Mouse (Mus musculus) mouse embryonic stem cell (cell line): Measurements from ENCODE around the gene Olfr1458.

Experiments
- in situ Hi-C, 2 experiments: fragments of 300-500 bp; cut with MboI; formaldehyde crosslinking; loops; 1 replicate in 1 of 2; 3 replicates in 1 of 2; pipeline ENCODE4 v1.14.3; 2019 to 2020; ENCODE audit warnings: low sequenced_read_pairs in 2 of 2, low pct_unique_long_range_greater_than_20kb in 1 of 2, mixed read lengths in 1 of 2; ENCODE audit not compliant: unreplicated experiment in 1 of 2

Olfr1458 gene

DNA sequence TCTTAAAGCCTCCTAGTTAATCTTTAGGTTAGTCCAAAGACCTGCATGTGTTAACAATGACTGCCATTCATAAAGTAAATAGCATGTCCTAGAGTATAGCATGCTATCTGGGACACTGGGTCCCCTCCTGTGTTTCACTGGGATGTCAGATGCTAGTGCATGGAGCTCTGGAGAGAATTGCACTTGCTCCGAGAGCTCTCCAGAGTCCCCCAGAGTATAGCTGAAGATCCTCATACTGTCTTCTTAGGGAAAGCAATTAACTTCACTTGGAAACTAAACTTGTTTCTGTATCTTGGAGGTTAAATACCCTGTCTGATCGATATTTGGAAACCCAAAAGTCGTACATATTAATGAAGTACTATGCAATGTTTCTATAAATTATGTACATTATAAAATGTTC, at the start of gene Olfr1458:
Gene Olfr1458 (minus strand): TSS at position 101 of the 400 bp plus-strand sequence.
- in situ Hi-C loops: no loop called here

DNA sequence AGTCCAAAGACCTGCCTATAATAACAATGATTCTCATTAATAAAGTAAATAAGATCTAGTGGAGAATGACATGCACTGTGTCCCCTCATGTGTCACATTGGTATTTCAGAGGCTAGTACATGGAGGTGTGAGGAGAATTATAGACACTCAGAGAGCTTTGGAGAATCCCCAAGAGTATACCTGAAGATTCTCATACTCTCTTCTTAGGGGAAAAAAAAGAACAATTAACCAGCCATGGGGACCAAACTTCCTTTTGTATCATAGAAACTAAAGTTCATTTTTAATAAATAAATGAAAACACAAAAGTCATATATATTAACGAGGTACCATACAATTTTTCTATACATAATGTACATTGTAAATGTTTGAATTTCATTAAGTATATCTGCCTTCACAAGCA, 42.9 kb upstream of the Olfr1458 start, which contains the start of gene Olfr1459:
Gene Olfr1459 (minus strand): TSS at position 101 of the 400 bp plus-strand sequence.
- in situ Hi-C loops: no loop called here

- in situ Hi-C loops: no loop called here
Observed at GRCm38 (mm10) chr19:13097791-13098190, 8.8 kb downstream of the Olfr1458 start, which contains the start of gene Olfr1457. Gene Olfr1457, minus strand, starts transcription at chr19:13097891.

DNA sequence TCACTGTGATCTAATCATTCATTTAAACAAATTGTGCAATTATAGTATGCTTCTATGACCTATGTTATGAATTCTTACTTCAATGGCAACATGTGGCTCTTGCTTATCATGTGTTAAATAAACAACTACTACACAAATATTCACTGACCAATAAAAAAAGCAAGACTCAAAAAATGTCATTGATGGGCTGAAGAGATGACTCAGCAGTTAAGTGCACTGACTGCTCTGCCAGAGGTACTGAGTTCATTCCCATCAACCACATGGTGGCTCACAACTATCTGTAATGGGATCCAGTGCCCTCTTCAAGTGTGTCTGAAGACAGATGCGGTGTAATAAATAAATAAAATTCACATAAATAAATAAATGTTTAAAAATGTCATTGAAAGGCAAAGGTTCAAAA, 12.7 kb downstream of the Olfr1458 start:
- in situ Hi-C loops: no loop called here

DNA sequence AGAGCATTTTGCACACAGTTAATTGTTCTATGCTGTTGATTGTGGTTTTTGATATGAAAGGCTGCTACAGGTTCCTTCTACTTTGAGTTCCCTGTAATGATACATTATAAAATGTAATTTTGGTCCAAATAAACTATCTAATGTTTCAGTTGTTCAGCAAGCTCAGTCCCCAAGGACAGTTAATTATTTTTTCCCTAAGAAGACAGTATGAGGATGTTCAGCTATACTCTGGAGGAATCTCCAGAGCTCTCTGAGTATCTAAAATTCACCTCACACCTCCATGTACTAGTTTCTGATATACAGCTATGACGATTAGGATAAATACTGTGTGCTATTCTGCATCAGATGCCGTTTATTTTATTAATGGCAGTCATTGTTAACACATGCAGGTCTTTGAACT, 46.3 kb downstream of the Olfr1458 start, which contains the start of gene Olfr1454:
Gene Olfr1454 (plus strand): TSS at position 301 of the 400 bp plus-strand sequence.
- in situ Hi-C loops: no loop called here
